Mouse (Mus musculus) heart, postnatal 0 days (tissue): ENCODE measurements around the gene Kcne3. TPM values are rescaled to one million over a fixed set of nuclear protein-coding genes. Genes with fewer than 3 reads are reported as not detected.
A peak's percentile ranks its signal among the peaks of the same experiment; 100 is the strongest.

Source experiments
- ATAC-seq: fragments of 200-750 bp; cut with Nextera tagmentation; 2 replicates; pipeline ENCODE4 v1.8.0; 2017; ENCODE audit warnings: low read depth, moderate number of reproducible peaks, moderate library complexity; ENCODE audit not compliant: insufficient read depth
- DNase-seq: peaks from one replicate; pipeline ENCODE4 v3.0.0-alpha.2; 2016; ENCODE audit warnings: low spot score
- H3K27ac ChIP-seq: fragments of 300-500 bp; sonication (generic); 2 replicates; pipeline ENCODE4 v1.5.1; 2014; ENCODE audit warnings: low read depth, mild to moderate bottlenecking
- H3K27me3 ChIP-seq: fragments of 300-500 bp; sonication (generic); 2 replicates; pipeline ENCODE4 v1.6.1; 2014; ENCODE audit warnings: low read length, mixed read lengths; ENCODE audit not compliant: control insufficient read depth, insufficient read depth
- H3K36me3 ChIP-seq: fragments of 300-500 bp; sonication (generic); replicated peaks from 2 replicates; pipeline ENCODE4 v1.6.1; 2014; ENCODE audit warnings: low read length, mixed read lengths; ENCODE audit not compliant: control insufficient read depth, insufficient read depth
- H3K4me1 ChIP-seq: fragments of 300-500 bp; sonication (generic); 2 replicates; pipeline ENCODE4 v1.6.1; 2014; ENCODE audit warnings: antibody characterized with exemption; ENCODE audit not compliant: control insufficient read depth, insufficient read depth
- H3K4me2 ChIP-seq: fragments of 300-500 bp; sonication (generic); 2 replicates; pipeline ENCODE4 v1.6.1; 2014; ENCODE audit warnings: low read depth, mild to moderate bottlenecking, low read length, moderate library complexity
- H3K4me3 ChIP-seq: fragments of 300-500 bp; sonication (generic); 2 replicates; pipeline ENCODE4 v1.5.1; 2014; ENCODE audit warnings: low read depth, low read length
- H3K9ac ChIP-seq: fragments of 300-500 bp; sonication (generic); replicated peaks from 2 replicates; pipeline ENCODE4 v1.6.1; 2014; ENCODE audit warnings: low read depth, low read length, mixed read lengths
- H3K9me3 ChIP-seq: fragments of 300-500 bp; sonication (generic); replicated peaks from 2 replicates; pipeline ENCODE4 v1.6.1; 2016; ENCODE audit warnings: low read length; ENCODE audit not compliant: control insufficient read depth
- CTCF ChIP-seq: IDR thresholded peaks from 2 replicates; pipeline ENCODE4 v1.5.1; 2016; ENCODE audit warnings: antibody characterized with exemption, control low read depth, low read depth
- EP300 ChIP-seq: IDR thresholded peaks from 2 replicates; pipeline ENCODE4 v1.6.1; 2016; ENCODE audit warnings: antibody characterized with exemption, low read depth
- WGBS: fragments of 180-500 bp; shearing (Covaris S2); extraction: QIAGEN DNeasy Blood & Tissue Kit; methylation state at CpG from one replicate; pipeline ENCODE4 v1.1.7; 2014; 5-methylcytosine and 5-hydroxymethylcytosine counted together
- polyA plus RNA-seq: library from polyadenylated mRNA; unstranded; fragments of >200 nt; fragmentation: Nextera tagmentation; extraction: Ambion mirVana; gene quantifications from 2 replicates; pipeline ENCODE4 v1.2.1, GENCODE M21; 2015
- total RNA-seq: library from RNA; depleted of rRNA; stranded (reverse); fragments of >200 nt; gene quantifications from 2 replicates; pipeline ENCODE4 v1.2.3, GENCODE M21; 2014; ENCODE audit warnings: low replicate concordance

Kcne3 gene
- total and polyA plus RNA-seq, 2 experiments from 2014 or later = 0.99 to 3.3 TPM

DNA sequence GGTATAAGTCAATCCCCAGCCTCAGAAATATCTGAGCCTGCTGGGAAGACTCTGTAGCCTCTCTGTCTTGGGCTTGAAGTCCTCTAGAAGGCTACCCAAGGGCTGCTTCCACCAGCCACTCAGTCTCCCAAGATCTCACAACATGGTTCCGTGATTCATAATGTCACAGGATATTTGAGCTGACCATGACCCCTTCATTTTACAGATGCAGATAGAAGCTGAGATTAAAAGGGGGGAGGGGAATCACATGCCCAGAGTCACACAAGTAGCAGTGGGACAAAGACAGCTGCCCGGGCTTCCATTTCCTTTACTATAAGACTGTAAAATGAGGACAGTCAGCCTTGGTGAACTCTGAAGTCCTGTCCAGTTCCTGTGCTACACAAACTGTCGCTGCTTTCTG lies 5.3 kb downstream of the Kcne3 start:
- 68% methylated on average over 3 of the region's 3 CpGs for WGBS
- ATAC-seq (no peak), DNase-seq (no peak)
- Histone ChIP-seq H3K4me3 (no peak overlapping the region), H3K4me2 (no peak overlapping the region), H3K36me3 (no peaks in the 10 kb centered on the region), H3K27me3 (peaks cover 30% of the 10 kb centered on the region), H3K27ac (no peak overlapping the region), H3K9ac (no peak overlapping the region), H3K4me1 (peaks cover 10% of the 10 kb centered on the region), H3K9me3 (no peaks in the 10 kb centered on the region)
- no peak for TF ChIP-seq EP300
- no peak for TF ChIP-seq CTCF

- 52% methylated on average over 3 of the region's 3 CpGs for WGBS
- ATAC-seq (no peak), DNase-seq (no peak)
- Histone ChIP-seq H3K27me3 (peaks cover 30% of the 10 kb centered on the region), H3K9ac (no peak overlapping the region), H3K36me3 (no peaks in the 10 kb centered on the region), H3K4me2 (no peak overlapping the region), H3K4me1 (peaks cover 10% of the 10 kb centered on the region), H3K27ac (no peak overlapping the region), H3K4me3 (no peak overlapping the region), H3K9me3 (no peaks in the 10 kb centered on the region)
- TF ChIP-seq CTCF (no peak), EP300 (no peak)
These were observed 6.1 kb downstream of the Kcne3 start for GRCm38 (mm10) chr7:100182388-100182787.

GRCm38 (mm10) chr7:100187601-100188000 lies 11.3 kb downstream of the Kcne3 start:
- no peak overlapping the region for H3K4me2 ChIP-seq
- H3K4me1 ChIP-seq = no peaks in the 10 kb centered on the region
- H3K4me3 ChIP-seq = no peak overlapping the region
- no peak for TF ChIP-seq EP300
- peak; percentile 81 for TF ChIP-seq CTCF
- no peak overlapping the region for H3K27ac ChIP-seq
- H3K27me3 ChIP-seq = 0 out of 2 replicates have a peak, but pooled peaks cover 3% of the 10 kb centered on the region
- ATAC-seq (no peak), DNase-seq (peak; percentile 30)
- no peaks in the 10 kb centered on the region for H3K9me3 ChIP-seq
- 16% methylated on average over 7 of the region's 7 CpGs for WGBS
- no peak overlapping the region for H3K9ac ChIP-seq
- no peaks in the 10 kb centered on the region for H3K36me3 ChIP-seq

DNA sequence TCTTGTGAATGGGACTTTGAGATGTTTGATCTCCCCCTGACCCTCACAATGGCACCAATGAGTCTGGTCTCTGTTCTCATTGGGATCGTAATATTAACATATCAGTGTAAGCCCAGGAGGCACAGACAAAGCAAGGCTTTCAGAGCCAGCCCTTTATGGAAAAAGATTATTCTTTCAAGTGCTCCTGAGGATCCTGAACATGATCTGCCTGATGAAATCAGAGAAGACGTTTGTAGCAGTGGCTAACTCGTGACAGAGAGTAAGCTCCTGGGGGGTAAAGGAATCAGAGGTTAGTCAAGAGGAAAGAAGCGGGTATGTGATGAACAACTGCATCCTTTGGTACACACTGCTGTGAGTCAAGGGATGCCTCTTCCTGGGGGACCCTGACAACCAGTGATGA lies 13.9 kb downstream of the Kcne3 start:
- DNase-seq = no peak
- TF ChIP-seq CTCF (no peak), EP300 (no peak)
- Histone ChIP-seq H3K36me3 (no peaks in the 10 kb centered on the region), H3K27ac (no peak overlapping the region), H3K27me3 (0 out of 2 replicates have a peak, but pooled peaks cover 3% of the 10 kb centered on the region), H3K9ac (no peak overlapping the region), H3K4me2 (no peak overlapping the region), H3K4me1 (no peaks in the 10 kb centered on the region), H3K4me3 (no peak overlapping the region), H3K9me3 (no peaks in the 10 kb centered on the region)
- 51% methylated on average over 4 of the region's 4 CpGs for WGBS
- ATAC-seq = no peak

GRCm38 (mm10) chr7:100190778-100191177 lies 14.5 kb downstream of the Kcne3 start:
- ATAC-seq = peak; percentile 41; the same call in 1 of the 2 replicates
- H3K27me3 ChIP-seq = 0 out of 2 replicates have a peak, but pooled peaks cover 5% of the 10 kb centered on the region
- WGBS = 6% methylated on average over 4 of the region's 4 CpGs
- H3K9me3 ChIP-seq = no peaks in the 10 kb centered on the region
- TF ChIP-seq CTCF (peak; percentile 80), EP300 (no peak)
- no peak overlapping the region for H3K4me2 ChIP-seq
- H3K9ac ChIP-seq = no peak overlapping the region
- peak; percentile 69 for DNase-seq
- no peaks in the 10 kb centered on the region for H3K4me1 ChIP-seq
- H3K36me3 ChIP-seq = no peaks in the 10 kb centered on the region
- H3K27ac ChIP-seq = no peak overlapping the region
- no peak overlapping the region for H3K4me3 ChIP-seq

GRCm38 (mm10) chr7:100201191-100201590 lies 24.9 kb downstream of the Kcne3 start:
- DNase-seq (no peak), ATAC-seq (no peak)
- H3K9ac ChIP-seq = no peak overlapping the region
- no peaks in the 10 kb centered on the region for H3K36me3 ChIP-seq
- no peaks in the 10 kb centered on the region for H3K27me3 ChIP-seq
- TF ChIP-seq CTCF (no peak), EP300 (no peak)
- H3K4me1 ChIP-seq = no peaks in the 10 kb centered on the region
- no peaks in the 10 kb centered on the region for H3K9me3 ChIP-seq
- H3K27ac ChIP-seq = no peak overlapping the region
- H3K4me2 ChIP-seq = no peak overlapping the region
- H3K4me3 ChIP-seq = no peak overlapping the region
- WGBS = 84% methylated on average over 3 of the region's 3 CpGs
